Mouse (Mus musculus) forelimb bud, embryonic 11.5 days (tissue): ENCODE results near the gene Vmn2r6.
"Not testable (repeated sequence)": the region's sequence is repeated elsewhere in the genome, so short reads cannot be mapped to it uniquely, and the experiment has no call there.

Experiments used
- DNase-seq: peaks from one replicate; pipeline ENCODE4 v3.0.0-alpha.2; 2012; ENCODE audit warnings: low read depth, low spot score

Vmn2r6 gene

GRCm38 (mm10) chr3:64565730-64566129 is at the start of gene Vmn2r6:
Vmn2r6 (minus strand) TSS chr3:64565830.
- not testable (repeated sequence) for DNase-seq

- DNase-seq: peak; percentile 8
These were observed 22.0 kb upstream of the Vmn2r6 start for GRCm38 (mm10) chr3:64587618-64588017.

- DNase-seq: not testable (repeated sequence)
These were observed 3.2 kb upstream of the Vmn2r6 start for GRCm38 (mm10) chr3:64568793-64569192.

- not testable (repeated sequence) for DNase-seq
These were observed 42.0 kb downstream of the Vmn2r6 start for GRCm38 (mm10) chr3:64523585-64523984.

GRCm38 (mm10) chr3:64509742-64510141 is 55.9 kb downstream of the Vmn2r6 start, which contains the start of gene Vmn2r5:
Vmn2r5 (minus strand) TSS chr3:64509842.
- not testable (repeated sequence) for DNase-seq
